Mouse (Mus musculus): ENCODE data around the gene Klc4.

DNA sequence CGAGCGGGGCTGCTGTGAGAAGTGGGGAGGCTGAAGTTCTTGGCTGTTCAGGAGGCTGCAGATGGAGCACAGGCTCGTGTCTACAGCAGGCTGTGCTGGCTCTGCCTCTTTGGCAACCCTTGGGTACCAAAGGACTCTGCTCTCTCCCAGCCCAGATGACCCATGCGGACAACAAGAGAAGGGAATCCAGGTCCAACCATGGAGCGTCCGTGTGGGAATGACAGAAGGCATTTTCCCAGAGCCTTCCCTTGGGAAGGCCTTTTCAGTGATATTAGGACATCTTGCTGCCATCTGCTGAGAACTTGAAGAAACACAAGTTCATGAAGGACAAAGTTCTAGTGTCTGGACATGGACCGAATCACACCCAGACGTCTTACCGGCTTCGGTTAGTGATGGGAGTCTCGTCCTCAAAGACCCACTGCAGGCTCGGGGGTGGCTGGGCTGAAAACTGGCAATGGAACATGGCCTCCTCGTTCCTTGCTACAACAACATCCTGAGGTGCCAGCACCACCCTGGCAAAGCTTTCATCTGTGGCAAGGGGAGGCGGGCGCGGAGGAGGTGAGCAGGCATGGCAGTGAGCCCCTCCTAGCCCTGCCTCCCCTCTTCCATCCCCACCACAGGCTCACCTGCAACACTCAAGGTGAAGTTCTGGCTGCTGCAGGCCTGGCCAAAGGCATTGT, 56.0 kb downstream of the Klc4 start:
- TF ChIP-seq POLR2A (IDR thresholded peaks at IDR 0.05; ENCODE audit: low read depth, low read length): no peak
- TF ChIP-seq CTCF (IDR thresholded peaks at IDR 0.05; ENCODE audit: borderline replicate concordance, insufficient read depth, low read length): no peak
